Mouse (Mus musculus) liver, postnatal 0 days (tissue): ENCODE data around the gene Rfc2. TPM values are rescaled to one million over a fixed set of nuclear protein-coding genes. Genes with fewer than 3 reads are reported as not detected.

Source experiments
- ATAC-seq: fragments of 200-750 bp; cut with Nextera tagmentation; 2 replicates; pipeline ENCODE4 v1.8.0; 2017; ENCODE audit warnings: mild to moderate bottlenecking, moderate library complexity
- DNase-seq: peaks from one replicate; pipeline ENCODE4 v3.0.0-alpha.2; 2016
- H3K27ac ChIP-seq: fragments of 300-500 bp; sonication (generic); 2 replicates; pipeline ENCODE4 v1.5.1; 2014; ENCODE audit warnings: antibody characterized with exemption, moderate library complexity, mild to moderate bottlenecking, low read depth
- H3K27me3 ChIP-seq: fragments of 300-500 bp; sonication (generic); 2 replicates; pipeline ENCODE4 v1.6.1; 2014; ENCODE audit warnings: low read length, control low read depth, mixed read lengths; ENCODE audit not compliant: insufficient read depth
- H3K36me3 ChIP-seq: fragments of 300-500 bp; sonication (generic); replicated peaks from 2 replicates; pipeline ENCODE4 v1.6.1; 2014; ENCODE audit warnings: mild to moderate bottlenecking, control low read depth, low read length, moderate library complexity, mixed read lengths; ENCODE audit not compliant: insufficient read depth
- H3K4me1 ChIP-seq: fragments of 300-500 bp; sonication (generic); 2 replicates; pipeline ENCODE4 v1.6.1; 2014; ENCODE audit warnings: antibody characterized with exemption, mild to moderate bottlenecking, control low read depth; ENCODE audit not compliant: insufficient read depth
- H3K4me2 ChIP-seq: fragments of 300-500 bp; sonication (generic); 2 replicates; pipeline ENCODE4 v1.6.1; 2014; ENCODE audit warnings: low read depth, mild to moderate bottlenecking, low read length, moderate library complexity, mixed read lengths
- H3K4me3 ChIP-seq: fragments of 300-500 bp; sonication (generic); 2 replicates; pipeline ENCODE4 v1.5.1; 2014; ENCODE audit warnings: low read depth, low read length
- H3K9ac ChIP-seq: fragments of 300-500 bp; sonication (generic); replicated peaks from 2 replicates; pipeline ENCODE4 v1.6.1; 2014; ENCODE audit warnings: mild to moderate bottlenecking, moderate library complexity
- H3K9me3 ChIP-seq: fragments of 300-500 bp; sonication (generic); 2 replicates; pipeline ENCODE4 v1.6.1; 2016; ENCODE audit warnings: mild to moderate bottlenecking, control low read depth, low read length, mixed read lengths
- CTCF ChIP-seq: sonication (generic); IDR thresholded peaks from 2 replicates; pipeline ENCODE4 v1.5.1; 2016; ENCODE audit warnings: antibody characterized with exemption, low read depth
- EP300 ChIP-seq: IDR thresholded peaks from 2 replicates; pipeline ENCODE4 v1.6.1; 2016; ENCODE audit warnings: antibody characterized with exemption, low read depth, mild to moderate bottlenecking
- WGBS: fragments of 180-500 bp; shearing (Covaris S2); extraction: QIAGEN DNeasy Blood & Tissue Kit; methylation state at CpG from one replicate; pipeline ENCODE4 v1.1.7; 2014; ENCODE audit not compliant: insufficient replicate concordance; 5-methylcytosine and 5-hydroxymethylcytosine counted together
- polyA plus RNA-seq: library from polyadenylated mRNA; unstranded; fragments of >200 nt; fragmentation: Nextera tagmentation; extraction: Ambion mirVana; gene quantifications from 2 replicates; pipeline ENCODE4 v1.2.1, GENCODE M21; 2015

The Rfc2 gene
- polyA plus RNA-seq, 1 experiment from 2014 or later: 81.4 TPM

- Histone ChIP-seq H3K4me2 (no peak overlapping the region), H3K4me3 (no peak overlapping the region), H3K27me3 (no peaks in the 10 kb centered on the region), H3K4me1 (peaks cover 7% of the 10 kb centered on the region), H3K27ac (no peak overlapping the region), H3K9me3 (no peaks in the 10 kb centered on the region), H3K36me3 (peaks cover 59% of the 10 kb centered on the region), H3K9ac (no peak overlapping the region)
- ATAC-seq (peak; percentile 94), DNase-seq (no peak)
- TF ChIP-seq CTCF (no peak), EP300 (peak; percentile 89)
- WGBS: 63% methylated on average over 9 of the region's 9 CpGs
Measured at GRCm38 (mm10) chr5:134593093-134593492, 11.9 kb downstream of the Rfc2 start.

- ATAC-seq (no peak), DNase-seq (no peak)
- Histone ChIP-seq H3K9me3 (no peaks in the 10 kb centered on the region), H3K9ac (no peak overlapping the region), H3K36me3 (peaks cover 46% of the 10 kb centered on the region), H3K4me2 (no peak overlapping the region), H3K4me3 (no peak overlapping the region), H3K27ac (no peak overlapping the region), H3K4me1 (peaks cover 2% of the 10 kb centered on the region; the same call in 1 of the 2 replicates), H3K27me3 (no peaks in the 10 kb centered on the region)
- 86% methylated on average over 10 of the region's 10 CpGs for WGBS
- no peak for TF ChIP-seq EP300
- no peak for TF ChIP-seq CTCF
Measured at GRCm38 (mm10) chr5:134597711-134598110, 16.5 kb downstream of the Rfc2 start.

- 0 out of 2 replicates have a peak, but pooled peaks cover 2% of the 10 kb centered on the region for H3K4me1 ChIP-seq
- 82% methylated on average over 11 of the region's 11 CpGs for WGBS
- H3K36me3 ChIP-seq: no peaks in the 10 kb centered on the region
- no peak for TF ChIP-seq CTCF
- TF ChIP-seq EP300: no peak
- no peak for DNase-seq
- H3K4me2 ChIP-seq: no peak overlapping the region
- no peak overlapping the region for H3K4me3 ChIP-seq
- no peaks in the 10 kb centered on the region for H3K27me3 ChIP-seq
- no peak overlapping the region for H3K27ac ChIP-seq
- ATAC-seq: no peak
- H3K9me3 ChIP-seq: no peaks in the 10 kb centered on the region
- H3K9ac ChIP-seq: no peak overlapping the region
Measured at GRCm38 (mm10) chr5:134604376-134604775, 23.2 kb downstream of the Rfc2 start.

DNA sequence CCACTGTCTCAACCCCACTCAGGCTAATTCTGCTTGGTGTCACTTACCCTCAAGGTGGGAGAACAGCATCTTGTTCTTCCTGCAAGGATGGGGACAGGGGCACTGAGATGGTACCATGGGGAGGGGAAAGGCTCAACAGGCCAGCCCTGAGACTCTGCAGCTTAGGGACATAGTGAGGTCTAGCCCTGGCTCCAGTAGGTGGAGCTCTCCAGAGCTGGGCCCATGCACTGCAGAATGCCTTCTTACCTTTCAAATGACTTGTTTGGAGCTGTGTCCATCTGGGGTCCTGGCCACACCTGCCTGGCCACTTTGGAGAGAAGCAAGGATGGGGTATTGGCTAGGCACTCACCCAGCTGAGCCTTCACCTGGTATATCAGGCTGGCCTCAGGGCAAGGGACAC is 25.1 kb downstream of the Rfc2 start:
- Histone ChIP-seq H3K27me3 (no peaks in the 10 kb centered on the region), H3K9me3 (no peaks in the 10 kb centered on the region), H3K9ac (no peak overlapping the region), H3K4me3 (no peak overlapping the region), H3K4me1 (0 out of 2 replicates have a peak, but pooled peaks cover 2% of the 10 kb centered on the region), H3K36me3 (no peaks in the 10 kb centered on the region), H3K4me2 (no peak overlapping the region), H3K27ac (peak overlapping the region; percentile 69)
- DNase-seq (no peak), ATAC-seq (no peak)
- peak; percentile 44 for TF ChIP-seq CTCF
- no peak for TF ChIP-seq EP300

DNA sequence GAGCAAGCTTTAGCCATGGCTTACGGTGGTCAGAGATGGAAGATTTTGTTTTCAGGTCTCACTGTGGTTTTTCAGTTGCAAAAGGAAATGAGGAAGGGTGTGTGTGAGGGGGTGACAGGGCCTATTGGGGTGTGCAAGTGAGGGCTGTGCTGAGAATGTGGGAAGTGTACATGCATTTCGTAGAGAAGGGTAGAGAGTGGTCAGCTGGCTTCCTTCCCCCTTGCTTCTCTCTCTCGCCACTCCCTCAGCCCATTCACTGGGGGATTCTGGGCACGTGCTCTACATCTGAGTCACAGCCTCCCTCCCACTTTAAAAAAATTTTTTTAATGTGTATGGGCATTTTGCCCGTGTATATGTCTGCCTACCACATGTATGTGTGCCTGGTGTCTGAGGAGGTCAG is 26.0 kb downstream of the Rfc2 start:
- Histone ChIP-seq H3K27ac (peak overlapping the region; percentile 69), H3K4me2 (peak overlapping the region; percentile 40), H3K4me3 (no peak overlapping the region), H3K27me3 (no peaks in the 10 kb centered on the region), H3K36me3 (no peaks in the 10 kb centered on the region), H3K4me1 (0 out of 2 replicates have a peak, but pooled peaks cover 2% of the 10 kb centered on the region), H3K9me3 (no peaks in the 10 kb centered on the region), H3K9ac (no peak overlapping the region)
- TF ChIP-seq CTCF: no peak
- TF ChIP-seq EP300: no peak
- WGBS: 26% methylated on average over 5 of the region's 5 CpGs
- ATAC-seq (peak; percentile 65), DNase-seq (peak; percentile 40)

DNA sequence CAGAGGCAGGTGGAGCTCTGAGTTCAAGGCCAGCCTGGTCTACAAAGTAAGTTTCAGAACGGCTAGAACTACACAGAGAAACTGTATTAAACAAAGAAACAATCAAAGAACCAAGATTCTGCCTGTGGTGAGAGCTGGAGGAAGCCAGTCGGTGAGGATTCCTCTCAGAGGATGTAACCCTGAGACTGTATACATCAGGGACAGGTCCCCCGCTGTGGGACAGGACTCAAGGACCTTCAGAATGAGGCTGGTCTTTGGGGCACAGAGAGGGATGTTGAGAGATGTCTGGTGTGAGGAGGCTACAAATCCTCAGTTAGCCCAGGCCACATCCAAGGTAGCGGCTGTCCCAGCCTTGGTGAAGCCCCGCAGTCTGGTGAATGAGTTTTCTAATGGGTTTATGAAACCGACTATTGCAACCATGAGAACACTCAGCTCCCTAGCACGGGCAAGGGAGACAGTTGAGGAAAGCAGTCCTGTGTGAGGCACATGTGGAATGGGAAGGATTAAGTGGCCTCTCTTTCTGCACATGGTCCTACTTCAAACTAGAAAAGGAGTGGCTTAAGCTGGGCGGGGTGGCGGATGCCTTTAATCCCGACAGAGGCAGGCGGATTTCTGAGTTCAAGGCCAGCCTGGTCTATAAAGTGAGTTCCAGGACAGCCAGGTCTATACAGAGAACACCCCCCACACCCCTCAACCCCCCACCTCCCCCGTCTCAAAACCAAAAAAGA is 28.9 kb downstream of the Rfc2 start:
- WGBS: 75% methylated on average over 12 of the region's 12 CpGs
- TF ChIP-seq CTCF (no peak), EP300 (no peak)
- ATAC-seq: no peak

More for the DNA sequence above, 28.9 kb downstream of the Rfc2 start:
- Histone ChIP-seq H3K4me3 (no peak overlapping the region), H3K4me2 (no peak overlapping the region), H3K27ac (no peak overlapping the region), H3K9ac (no peak overlapping the region), H3K27me3 (no peaks in the 10 kb centered on the region), H3K4me1 (peaks cover 6% of the 10 kb centered on the region; the same call in 1 of the 2 replicates), H3K36me3 (no peaks in the 10 kb centered on the region), H3K9me3 (no peaks in the 10 kb centered on the region)
- no peak for DNase-seq
